Mouse (Mus musculus) CD4-positive helper T cell, adult 2 months (primary cell): ENCODE measurements around the gene Sorcs2.

Experiments used
- DNase-seq: peaks from one replicate; pipeline ENCODE4 v3.0.0-alpha.2; 2012; ENCODE audit warnings: low read depth, missing footprints, low spot score

Gene Sorcs2

DNA sequence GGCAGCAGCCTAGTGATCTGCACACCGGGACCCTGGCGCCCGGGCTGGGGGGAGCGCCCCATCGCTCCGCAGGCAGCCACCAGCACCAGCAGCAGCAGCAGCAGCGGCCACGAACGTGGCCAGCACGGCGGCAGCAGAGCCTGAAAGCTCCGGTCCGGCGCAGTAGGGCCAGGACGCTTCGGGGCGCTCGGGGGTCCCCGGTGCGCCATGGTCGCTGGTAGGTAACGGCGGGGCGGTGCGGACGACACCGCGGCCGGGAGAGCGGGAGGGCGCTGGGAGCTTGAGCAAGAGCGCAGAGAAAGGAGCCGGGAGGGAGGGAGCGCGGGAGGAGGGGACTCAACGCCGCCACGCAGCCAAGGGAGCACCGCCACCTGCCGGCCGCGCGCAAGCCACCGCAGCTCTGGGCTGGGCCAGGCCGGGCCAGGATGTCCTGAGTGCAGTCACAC lies at the start of gene Sorcs2:
Gene Sorcs2, minus strand, starts transcription at position 303 of the 446 bp plus-strand sequence.
- peak; percentile 77 for DNase-seq

GRCm38 (mm10) chr5:36446166-36446890 lies 48.4 kb upstream of the Sorcs2 start:
- DNase-seq = no peak

DNA sequence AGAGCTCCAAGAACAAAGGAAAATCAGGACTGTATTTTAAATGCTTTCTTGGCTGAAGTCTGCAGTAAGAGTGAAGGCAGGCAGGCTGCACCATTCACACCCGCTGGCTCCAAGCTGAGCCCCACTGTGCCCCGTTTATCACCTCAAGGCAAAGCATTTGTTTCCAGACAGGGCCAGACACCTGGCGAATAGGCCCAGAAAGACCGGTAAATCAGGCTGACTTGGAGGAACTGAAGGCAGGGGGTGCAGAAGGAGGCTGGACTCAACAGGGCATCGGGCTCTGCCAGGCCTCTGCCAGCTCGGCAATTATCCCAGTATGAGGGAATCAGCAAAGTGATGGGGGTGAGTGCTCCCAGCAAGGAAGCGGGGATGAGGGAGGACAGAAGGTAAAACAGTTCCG lies 47.1 kb upstream of the Sorcs2 start:
- DNase-seq = no peak

DNA sequence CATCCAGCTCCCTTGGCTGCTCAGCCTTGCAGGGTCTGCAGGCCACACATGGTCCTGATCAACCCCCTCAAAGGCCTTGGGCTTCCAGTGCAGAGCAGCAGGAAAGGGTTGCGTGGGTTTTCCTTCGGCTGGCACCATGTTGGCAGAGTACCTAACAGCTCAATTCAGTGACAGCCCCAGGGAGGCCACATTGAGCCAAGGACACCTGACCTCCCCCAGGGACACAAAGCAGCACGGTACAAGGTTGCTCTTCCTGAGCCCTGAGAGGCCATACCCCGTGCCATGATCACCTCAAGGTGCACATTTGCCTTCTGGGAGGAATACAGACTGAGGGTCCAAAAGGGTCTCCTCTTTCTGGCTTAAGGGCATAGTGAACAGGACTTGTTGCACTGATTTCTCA lies 46.7 kb upstream of the Sorcs2 start:
- no peak for DNase-seq

DNA sequence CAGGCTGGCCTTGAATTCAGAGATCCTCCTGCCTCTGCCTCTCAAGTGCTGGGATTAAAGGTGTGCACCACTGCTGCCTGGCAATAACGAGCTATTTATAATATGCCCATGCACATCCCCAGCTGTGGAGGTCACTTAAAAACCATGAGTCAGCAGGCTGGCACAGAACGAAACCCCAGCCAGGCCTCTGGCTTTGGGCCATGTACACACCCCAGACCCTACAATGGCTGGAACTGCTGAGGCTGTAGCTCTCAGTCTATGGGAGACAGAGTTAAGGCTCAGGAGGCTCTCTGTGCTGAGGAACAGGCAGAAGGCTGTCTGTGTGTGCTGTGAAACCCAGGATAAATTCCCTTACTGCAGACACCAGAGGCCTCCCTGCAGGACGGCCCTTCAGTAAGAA lies 42.8 kb upstream of the Sorcs2 start:
- DNase-seq = no peak

GRCm38 (mm10) chr5:36436858-36437257 lies 38.9 kb upstream of the Sorcs2 start:
- no peak for DNase-seq

GRCm38 (mm10) chr5:36434398-36434967 lies 36.5 kb upstream of the Sorcs2 start:
- DNase-seq = no peak

DNA sequence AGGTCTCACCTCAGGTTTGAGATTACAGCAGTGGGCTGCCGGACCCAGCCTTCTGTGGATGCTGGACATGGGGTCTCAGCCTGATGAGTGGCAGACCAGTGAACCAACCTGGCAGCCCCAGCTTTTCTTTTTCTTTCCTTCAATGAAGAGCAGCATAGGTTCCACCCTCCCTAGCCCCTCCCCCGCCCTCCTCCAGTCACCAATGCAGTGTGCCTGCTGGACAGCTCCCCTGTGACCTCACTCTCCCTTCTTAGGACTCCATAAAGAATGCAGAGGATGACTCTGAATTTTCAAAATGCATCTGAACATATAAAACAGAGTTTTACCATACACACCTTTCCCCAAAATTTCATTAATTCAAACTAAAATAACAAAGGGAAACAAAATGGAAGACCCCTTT lies 33.8 kb upstream of the Sorcs2 start:
- DNase-seq = no peak

DNA sequence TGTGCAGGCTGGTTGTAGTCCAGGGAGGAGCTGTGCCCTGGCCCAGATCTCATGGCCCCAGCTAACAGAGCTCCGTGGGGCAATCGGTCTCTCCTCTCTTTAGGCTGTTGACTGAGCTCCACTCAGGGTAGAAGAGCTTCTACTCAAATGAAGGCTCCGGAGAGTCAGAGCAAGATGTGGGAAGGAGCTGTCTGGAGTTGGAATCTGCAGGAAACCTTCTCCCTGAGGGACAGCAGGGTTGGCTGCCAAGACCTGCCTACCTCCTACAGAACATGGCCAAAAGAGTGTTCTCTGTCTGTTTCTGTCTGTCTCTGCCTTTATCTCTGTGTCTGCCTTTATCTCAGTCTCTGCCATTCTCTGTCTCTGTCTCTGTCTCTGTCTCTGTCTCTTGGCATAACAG lies 31.6 kb upstream of the Sorcs2 start:
- DNase-seq = no peak

DNA sequence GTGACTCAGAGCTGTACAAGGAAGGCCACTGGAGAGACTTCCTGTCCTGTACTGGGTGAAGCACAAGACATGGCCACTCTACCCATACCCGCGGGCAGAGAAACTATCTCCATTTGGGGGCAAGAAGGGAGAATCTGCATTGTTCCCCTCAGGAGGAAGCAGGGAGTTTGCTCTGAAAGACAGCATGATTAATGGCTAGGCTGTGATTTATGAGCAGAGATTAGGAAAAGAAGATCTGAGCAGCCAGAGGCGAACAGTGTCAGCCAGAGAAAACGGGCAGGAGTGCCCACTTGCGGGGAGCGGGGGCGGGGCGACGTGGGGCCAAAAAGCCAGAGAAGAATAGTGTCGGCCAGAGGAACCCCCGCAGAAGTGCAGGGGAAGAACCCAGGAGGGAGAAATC lies 29.9 kb upstream of the Sorcs2 start:
- no peak for DNase-seq

- DNase-seq = no peak
These were observed 28.5 kb upstream of the Sorcs2 start for GRCm38 (mm10) chr5:36426404-36426803.

DNA sequence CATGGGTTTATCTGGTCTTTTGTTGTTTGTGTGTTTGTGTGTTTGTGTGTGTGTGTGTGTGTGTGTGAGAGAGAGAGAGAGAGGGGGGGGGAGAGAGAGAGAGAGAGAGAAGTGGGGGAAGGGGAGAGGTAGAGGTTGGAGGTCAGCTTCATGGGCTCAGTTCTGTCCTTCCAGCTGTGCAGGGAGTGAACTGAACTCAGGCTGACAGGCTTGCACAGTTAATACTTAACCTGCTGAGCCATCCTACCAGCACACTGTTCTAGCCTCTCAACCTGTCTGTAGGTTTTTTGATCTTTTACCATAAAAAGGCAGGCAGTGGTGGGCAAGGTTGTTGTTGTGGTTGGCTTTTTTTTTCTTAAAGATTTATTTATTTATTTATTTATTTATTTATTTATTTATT lies 26.7 kb upstream of the Sorcs2 start:
- DNase-seq = no peak

DNA sequence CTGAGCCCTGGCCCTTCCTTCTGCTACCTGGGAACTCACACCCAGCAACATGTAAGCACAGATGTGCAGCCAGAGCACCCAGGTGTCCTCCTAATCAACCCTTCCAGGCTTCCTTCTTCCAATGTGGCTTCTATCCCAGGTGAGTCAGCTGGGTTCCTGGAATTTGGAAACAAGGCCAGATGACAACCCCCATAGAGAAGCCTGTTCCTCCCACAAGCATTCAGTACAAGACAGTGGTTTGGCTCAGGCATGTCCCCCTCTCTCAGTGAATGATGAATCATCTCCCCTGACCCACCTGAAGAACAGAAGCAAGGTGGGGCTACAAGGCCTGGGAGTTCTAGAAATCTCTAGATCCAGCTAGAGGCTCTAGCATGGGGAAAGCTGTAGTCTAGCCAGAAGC lies 24.8 kb upstream of the Sorcs2 start:
- DNase-seq = no peak

GRCm38 (mm10) chr5:36419861-36420260 lies 21.9 kb upstream of the Sorcs2 start:
- DNase-seq = no peak

DNA sequence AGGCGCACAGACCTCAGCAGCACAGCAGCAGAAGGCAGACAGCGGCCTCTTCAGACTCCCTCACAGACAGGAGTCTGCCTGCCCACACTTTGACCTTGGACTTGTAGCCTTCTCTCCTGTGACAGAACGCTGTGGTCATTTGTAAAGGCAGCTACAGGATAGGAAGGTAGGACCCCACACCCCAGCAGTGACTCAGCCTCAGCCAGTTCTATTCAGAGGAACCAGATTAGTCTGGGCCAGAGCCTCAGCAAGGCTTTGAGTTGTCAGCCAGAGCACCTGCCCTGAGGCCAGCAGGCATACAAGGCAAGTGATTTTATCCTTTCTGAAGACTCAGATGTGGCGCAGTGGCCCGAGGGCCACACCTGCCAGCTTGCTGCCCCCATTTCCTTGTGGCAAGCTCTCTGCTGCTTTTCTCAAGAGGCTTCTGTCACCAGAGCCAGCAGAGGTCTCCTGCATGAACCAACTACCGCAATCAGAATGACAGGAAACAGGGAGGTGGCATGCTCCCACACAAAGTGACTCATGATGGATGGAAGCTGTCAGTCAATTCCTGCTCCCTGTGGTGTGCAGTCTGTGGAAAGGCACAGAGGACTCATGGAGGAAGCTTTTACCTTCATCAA lies 16.9 kb upstream of the Sorcs2 start:
- DNase-seq = no peak

DNA sequence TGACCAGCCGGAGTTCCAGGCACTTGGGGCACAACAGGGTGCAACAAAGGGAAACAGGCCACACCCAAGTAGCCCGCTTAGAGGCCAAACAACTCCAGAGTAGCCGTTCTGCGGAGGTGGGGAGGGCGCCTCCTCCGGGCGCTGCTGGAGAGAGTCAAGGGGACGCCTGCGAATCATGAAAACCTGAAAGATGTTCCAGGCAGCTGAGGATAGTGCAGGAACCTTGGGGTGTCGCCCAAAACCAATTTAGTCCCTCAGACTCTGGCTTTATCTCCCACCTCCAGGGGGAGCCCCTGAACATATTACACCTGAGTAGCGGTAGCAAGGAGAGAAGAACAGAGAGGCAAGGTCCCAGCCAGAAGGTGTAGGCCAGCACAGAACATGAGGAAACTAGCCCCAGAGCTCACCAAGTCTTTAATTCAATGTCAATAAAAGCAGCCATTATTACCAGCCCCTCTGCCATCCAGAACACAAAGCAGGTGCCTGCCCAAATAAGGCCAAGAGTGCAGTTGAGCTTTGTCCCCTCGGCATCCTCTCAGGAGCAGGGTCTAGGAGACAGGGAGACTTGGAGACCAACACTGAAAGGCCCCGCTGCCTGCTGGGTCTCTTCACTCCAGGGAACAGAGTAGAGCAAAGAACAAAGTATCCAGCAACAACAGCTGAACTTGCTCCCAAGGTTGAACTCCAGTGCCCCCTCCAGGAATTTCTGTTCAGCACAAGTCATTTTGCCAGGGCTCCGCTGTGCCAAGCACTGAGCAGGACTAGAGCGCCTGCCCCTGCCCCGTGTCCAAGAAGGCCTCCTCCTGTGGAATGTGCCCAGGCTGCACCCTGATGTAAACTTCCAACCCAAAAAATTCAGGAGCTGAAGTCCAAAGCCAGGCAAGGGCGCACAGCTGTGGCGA lies 775 bp upstream of the Sorcs2 start:
- DNase-seq = peak; percentile 55

- DNase-seq = no peak
These were observed 567 bp downstream of the Sorcs2 start for GRCm38 (mm10) chr5:36397384-36397759.

DNA sequence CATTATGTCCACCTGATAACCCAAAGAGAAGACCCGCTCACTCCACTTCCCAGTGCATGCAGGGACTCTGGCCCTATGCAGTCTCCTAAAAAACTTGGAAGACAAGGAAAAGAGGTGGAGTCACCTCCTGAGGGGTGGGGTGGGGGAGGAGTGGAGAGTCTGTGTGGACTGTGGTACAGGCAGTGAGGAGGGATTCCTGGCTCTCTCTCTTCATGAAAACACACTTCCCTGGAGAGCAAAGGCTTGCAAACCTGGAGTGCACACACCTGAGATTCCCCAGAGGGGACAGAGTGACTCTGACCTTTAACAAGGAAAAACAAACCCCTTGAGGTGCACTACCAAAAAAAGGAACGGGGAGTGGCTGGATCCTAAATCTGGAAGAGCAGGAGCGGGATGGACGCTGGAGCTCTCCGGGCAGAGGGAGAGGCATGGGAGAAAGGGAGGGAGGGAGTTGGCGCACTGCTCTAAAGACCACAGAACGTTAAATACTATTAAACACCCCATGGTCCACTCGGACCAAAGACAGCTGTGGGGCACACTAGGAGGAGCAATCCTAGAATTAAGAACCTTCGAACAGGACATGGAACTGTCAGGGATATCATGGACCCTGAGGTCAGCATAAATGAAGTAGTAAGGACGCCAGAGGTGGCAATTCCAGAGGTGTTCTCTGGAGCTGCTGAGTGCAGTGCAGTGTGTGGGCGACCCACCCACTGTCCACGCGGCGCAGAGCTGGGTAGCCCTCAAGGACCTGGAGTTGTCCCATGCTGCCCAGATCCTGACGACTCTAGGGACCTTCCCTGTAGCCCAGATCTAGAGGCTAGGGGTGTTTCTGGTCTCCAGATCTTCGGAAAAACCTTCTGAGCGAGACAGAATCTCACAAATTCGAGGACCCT lies 1.2 kb downstream of the Sorcs2 start:
- no peak for DNase-seq

DNA sequence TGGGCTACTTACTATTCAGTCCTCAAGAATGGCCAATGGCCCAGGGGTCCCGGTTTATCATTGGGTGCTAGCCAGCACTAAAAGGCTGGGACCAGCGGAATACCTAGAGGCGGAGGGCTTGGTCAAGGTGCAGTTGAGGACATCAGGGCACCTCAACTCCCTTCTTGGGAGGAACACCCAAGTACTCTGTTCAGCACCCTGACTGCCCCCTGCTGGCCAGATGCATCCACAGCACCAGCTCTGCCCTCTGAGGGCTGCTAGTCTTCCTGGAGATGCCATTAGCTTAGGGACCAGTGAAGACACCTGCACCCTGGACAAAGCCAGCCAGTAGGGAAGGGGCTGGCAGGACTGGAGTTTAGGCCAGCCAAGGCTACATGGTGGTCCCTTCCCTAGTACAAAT lies 1.9 kb downstream of the Sorcs2 start:
- peak; percentile 72 for DNase-seq

DNA sequence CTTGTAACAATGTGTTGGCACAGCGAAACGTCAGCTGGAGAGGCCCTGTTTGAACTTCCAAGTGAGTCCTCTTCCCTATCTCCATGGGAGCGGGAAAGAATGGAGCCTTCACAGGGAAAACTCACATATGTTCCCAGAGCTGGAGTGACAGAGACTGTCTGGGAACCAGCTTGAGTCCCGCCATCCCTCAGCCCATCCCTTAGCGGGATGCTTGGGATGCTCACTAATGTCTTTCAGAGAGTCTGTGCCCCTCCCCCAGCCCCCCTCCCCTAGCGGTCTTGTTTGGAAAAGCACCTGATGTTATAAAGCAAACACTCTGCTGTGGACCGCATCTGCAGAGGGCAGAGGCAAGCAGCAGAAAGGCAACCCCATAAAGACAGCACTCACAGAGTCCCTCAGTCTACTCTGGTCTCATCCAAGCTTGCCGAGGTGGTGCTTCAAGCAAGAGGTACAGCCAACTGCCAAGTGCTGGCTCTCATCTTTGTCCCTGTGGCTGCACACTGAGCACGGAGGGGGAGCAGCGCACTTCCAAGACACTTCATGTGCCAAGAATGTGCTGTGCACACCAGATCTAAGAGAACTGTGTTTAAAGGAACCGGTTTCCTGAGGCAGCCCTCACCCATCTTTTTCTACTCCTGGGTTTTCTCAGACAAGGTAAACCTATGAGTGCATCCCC lies 3.0 kb downstream of the Sorcs2 start:
- DNase-seq = no peak

DNA sequence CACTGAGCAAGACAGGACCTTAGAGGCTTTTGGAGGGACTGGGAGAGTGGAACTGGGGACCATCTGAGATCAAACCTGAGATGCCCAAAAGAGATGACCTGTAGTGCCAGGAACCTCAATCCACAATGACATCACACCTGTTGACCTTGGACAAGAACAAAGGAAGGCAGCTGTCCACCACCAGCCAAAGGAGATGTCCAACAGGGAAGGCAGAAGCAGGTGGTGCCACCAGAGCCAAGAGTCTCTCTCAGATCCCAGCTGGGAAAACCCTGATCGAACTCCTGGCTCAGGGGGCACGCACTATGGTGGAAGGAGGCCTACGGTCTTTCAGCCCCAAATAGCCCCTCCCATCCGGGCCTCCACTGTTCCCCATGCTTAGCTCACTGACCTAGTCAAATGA lies 6.2 kb downstream of the Sorcs2 start:
- no peak for DNase-seq
